Mouse (Mus musculus): ENCODE results near the gene Prss58.

GRCm38 (mm10) chr6:40845283-40845682 is 54.9 kb downstream of the Prss58 start:
- TF ChIP-seq CTCF (IDR thresholded peaks at IDR 0.05; ENCODE audit: extremely low read depth, insufficient read depth, low read length) = no peak
- TF ChIP-seq POLR2A (IDR thresholded peaks at IDR 0.05; ENCODE audit: extremely low read depth, insufficient read depth, low read length) = no peak
